Mouse (Mus musculus): ENCODE measurements around the gene Ak1.

DNA sequence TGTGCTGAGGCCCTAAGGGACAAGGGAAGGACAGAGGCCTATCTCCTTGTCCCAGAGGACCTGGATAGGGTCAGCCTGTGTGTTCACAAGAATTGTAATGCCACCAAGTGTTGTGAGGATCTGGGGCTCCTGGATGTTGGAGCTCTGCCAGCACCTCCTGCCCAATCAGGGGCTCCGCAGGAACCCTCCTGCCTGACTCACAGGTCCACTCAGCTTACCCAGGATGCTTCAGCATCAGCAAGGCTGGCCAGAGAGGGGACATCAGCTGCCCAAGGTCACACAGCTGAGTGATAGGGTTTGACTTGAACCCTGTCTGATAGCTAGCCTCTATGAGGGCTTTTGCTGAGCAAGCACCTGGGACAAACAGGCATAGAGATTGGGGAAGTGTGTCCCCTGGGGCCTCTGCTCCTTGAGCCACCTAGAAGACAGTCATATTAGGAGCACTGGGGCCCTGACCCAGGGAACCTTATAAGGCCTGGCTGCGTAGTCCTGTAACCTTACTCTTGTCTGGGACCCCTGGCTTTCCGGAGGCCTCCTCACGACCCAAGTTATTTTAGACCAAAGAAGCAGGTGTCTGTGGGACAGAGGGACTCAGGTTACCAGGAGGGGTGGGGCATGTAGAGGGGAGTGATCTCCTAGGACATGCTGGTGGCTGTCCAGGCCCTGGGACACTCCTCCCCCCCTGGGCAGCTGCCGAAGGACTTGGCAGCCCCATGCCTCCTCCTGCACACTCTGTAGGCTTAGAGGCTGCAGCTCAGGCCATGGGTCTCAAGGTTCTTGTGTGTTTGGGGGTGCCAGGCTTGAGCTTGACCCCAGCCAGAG is 4.5 kb downstream of the Ak1 start:
- TF ChIP-seq POLR2A (IDR thresholded peaks at IDR 0.05; ENCODE audit: borderline replicate concordance, control insufficient read depth, low read depth, low read length): no peak
- no peak for TF ChIP-seq CTCF (IDR thresholded peaks at IDR 0.05; ENCODE audit: control insufficient read depth, insufficient read depth, low read length)
